Mouse (Mus musculus): Measurements from ENCODE around the gene Olfr259. TPM values are rescaled to one million over a fixed set of nuclear protein-coding genes. Genes with fewer than 3 reads are reported as not detected.

The Olfr259 gene
- total RNA-seq (2021) = not detected

GRCm38 (mm10) chr2:87114467-87114866 is at the start of gene Olfr259:
Gene Olfr259 (minus strand): TSS chr2:87114567.
- intact Hi-C loops (cut with DNase I) = no loop called here

GRCm38 (mm10) chr2:87152524-87152923 is 38.2 kb upstream of the Olfr259 start, which contains the start of gene Olfr1111:
Gene Olfr1111 (minus strand): TSS chr2:87152624.
- no peak for DNase-seq
- intact Hi-C loops (cut with DNase I) = no loop called here

More at GRCm38 (mm10) chr2:87114467-87114866, at the start of gene Olfr259:
- DNase-seq = no peak

- DNase-seq = no peak
- intact Hi-C loops (cut with DNase I) = no loop called here
Measured at GRCm38 (mm10) chr2:87140200-87140599, 25.8 kb upstream of the Olfr259 start, which contains the start of gene Olfr1110. Gene Olfr1110 (minus strand): TSS chr2:87140300.

- intact Hi-C loops (cut with DNase I) = no loop called here
Measured at GRCm38 (mm10) chr2:87095908-87096307, 18.5 kb downstream of the Olfr259 start, which contains the start of gene Olfr1109. Gene Olfr1109 (minus strand): TSS chr2:87096008.

GRCm38 (mm10) chr2:87075717-87076116 is 38.6 kb downstream of the Olfr259 start, which contains the start of gene Olfr1107:
Gene Olfr1107 (minus strand): TSS chr2:87075817.
- intact Hi-C loops (cut with DNase I) = no loop called here
- no peak for DNase-seq

More at GRCm38 (mm10) chr2:87095908-87096307, 18.5 kb downstream of the Olfr259 start, which contains the start of gene Olfr1109:
- no peak for DNase-seq

Other genes with a start within 250 kb of the Olfr259 start
- not detected for gene Gm13723, start 239.8 kb downstream of the Olfr259 start, total RNA-seq (2021)
- not detected for gene Olfr1097, start 222.4 kb downstream of the Olfr259 start, total RNA-seq (2021)
- gene Olfr1098, start 190.0 kb downstream of the Olfr259 start, total RNA-seq (2021) = not detected
- gene Olfr1099, start 153.9 kb downstream of the Olfr259 start, total RNA-seq (2021) = not detected
- not detected for gene Olfr1100, start 134.6 kb downstream of the Olfr259 start, total RNA-seq (2021)
- not detected for gene Olfr1101, start 123.3 kb downstream of the Olfr259 start, total RNA-seq (2021)
- not detected for gene Olfr1102, start 116.2 kb downstream of the Olfr259 start, total RNA-seq (2021)
- not detected for gene Olfr1104, start 87.5 kb downstream of the Olfr259 start, total RNA-seq (2021)
- gene Olfr1105, start 78.0 kb downstream of the Olfr259 start, total RNA-seq (2021) = not detected
- not detected for gene Olfr1106, start 62.3 kb downstream of the Olfr259 start, total RNA-seq (2021)
- gene Olfr1107, start 38.8 kb downstream of the Olfr259 start, total RNA-seq (2021) = not detected
- gene Olfr1109, start 18.6 kb downstream of the Olfr259 start, total RNA-seq (2021) = not detected
- not detected for gene Olfr1110, start 25.7 kb upstream of the Olfr259 start, total RNA-seq (2021)
- gene Olfr1111, start 38.1 kb upstream of the Olfr259 start, total RNA-seq (2021) = not detected
- gene Olfr1112, start 73.2 kb upstream of the Olfr259 start, total RNA-seq (2021) = not detected
- gene Olfr1113, start 94.4 kb upstream of the Olfr259 start, total RNA-seq (2021) = not detected
- not detected for gene Olfr1115, start 133.4 kb upstream of the Olfr259 start, total RNA-seq (2021)
- gene Olfr1116, start 153.0 kb upstream of the Olfr259 start, total RNA-seq (2021) = not detected
- not detected for gene Olfr1118, start 193.0 kb upstream of the Olfr259 start, total RNA-seq (2021)
- not detected for gene Olfr1120, start 240.2 kb upstream of the Olfr259 start, total RNA-seq (2021)